Mouse (Mus musculus) splenic B cell, adult 2 months (primary cell): ENCODE data around the gene Thsd4.

Experiments used
- DNase-seq: peaks from one replicate; pipeline ENCODE4 v3.0.0-alpha.2; 2011; ENCODE audit warnings: low read depth, low spot score
- H3K27me3 ChIP-seq: 2 replicates; pipeline ENCODE4 v1.6.1; 2012; ENCODE audit warnings: mild to moderate bottlenecking, low read length, moderate library complexity, mixed read lengths; ENCODE audit not compliant: control insufficient read depth, poor library complexity, insufficient read depth, severe bottlenecking
- H3K36me3 ChIP-seq: 2 replicates; pipeline ENCODE4 v1.6.1; 2012; ENCODE audit warnings: mild to moderate bottlenecking, low read length, moderate library complexity, mixed read lengths; ENCODE audit not compliant: control insufficient read depth, poor library complexity, insufficient read depth, severe bottlenecking

The Thsd4 gene

GRCm38 (mm10) chr9:60115306-60115705, 406.5 kb downstream of the Thsd4 start:
- H3K27me3 ChIP-seq = no peaks in the 10 kb centered on the region
- H3K36me3 ChIP-seq = no peaks in the 10 kb centered on the region
- DNase-seq = no peak

DNA sequence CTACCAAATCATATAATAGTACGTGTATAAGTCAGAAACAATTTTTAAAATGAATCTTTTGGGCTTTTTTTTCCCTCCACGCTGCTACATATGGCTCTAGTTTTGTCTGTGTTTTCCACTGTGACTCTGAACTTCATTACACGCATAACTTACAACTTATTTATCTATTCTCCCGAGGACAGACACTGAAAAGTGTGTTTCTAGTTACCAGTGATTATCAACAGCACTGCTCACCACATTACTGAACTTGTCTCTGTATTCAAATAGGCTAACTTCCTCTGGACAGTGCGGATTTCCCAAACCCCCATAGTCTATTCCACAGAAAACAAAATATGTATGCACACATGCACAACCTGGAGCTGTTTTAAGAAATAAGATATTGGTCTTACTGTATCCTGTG, 411.6 kb downstream of the Thsd4 start:
- no peaks in the 10 kb centered on the region for H3K27me3 ChIP-seq
- no peak for DNase-seq
- no peaks in the 10 kb centered on the region for H3K36me3 ChIP-seq

- Histone ChIP-seq H3K27me3 (no peaks in the 10 kb centered on the region), H3K36me3 (no peaks in the 10 kb centered on the region)
- no peak for DNase-seq
These were observed 415.2 kb downstream of the Thsd4 start for GRCm38 (mm10) chr9:60106683-60107082.

DNA sequence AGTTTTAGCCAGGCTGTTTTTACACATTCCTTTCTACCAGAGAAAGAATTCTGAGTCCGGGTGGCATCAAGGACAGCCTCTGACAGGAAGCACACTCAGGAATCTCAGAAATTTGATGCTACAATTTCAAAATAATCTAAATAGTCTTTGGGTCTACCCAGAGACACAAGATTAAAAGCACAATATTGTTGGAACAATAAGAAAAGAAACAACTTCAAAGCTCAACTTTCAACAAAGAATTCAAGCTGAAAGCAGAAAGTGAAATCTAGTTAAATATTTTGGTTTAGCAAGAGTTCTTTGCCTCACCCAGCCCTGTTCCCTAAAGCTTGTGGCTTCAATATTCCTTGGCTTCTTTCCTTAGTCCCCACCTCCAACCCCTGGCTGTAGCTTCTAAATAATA, 415.7 kb downstream of the Thsd4 start:
- no peaks in the 10 kb centered on the region for H3K36me3 ChIP-seq
- DNase-seq = no peak
- no peaks in the 10 kb centered on the region for H3K27me3 ChIP-seq

GRCm38 (mm10) chr9:60094211-60094610, 427.6 kb downstream of the Thsd4 start:
- no peaks in the 10 kb centered on the region for H3K27me3 ChIP-seq
- H3K36me3 ChIP-seq = no peaks in the 10 kb centered on the region
- no peak for DNase-seq

DNA sequence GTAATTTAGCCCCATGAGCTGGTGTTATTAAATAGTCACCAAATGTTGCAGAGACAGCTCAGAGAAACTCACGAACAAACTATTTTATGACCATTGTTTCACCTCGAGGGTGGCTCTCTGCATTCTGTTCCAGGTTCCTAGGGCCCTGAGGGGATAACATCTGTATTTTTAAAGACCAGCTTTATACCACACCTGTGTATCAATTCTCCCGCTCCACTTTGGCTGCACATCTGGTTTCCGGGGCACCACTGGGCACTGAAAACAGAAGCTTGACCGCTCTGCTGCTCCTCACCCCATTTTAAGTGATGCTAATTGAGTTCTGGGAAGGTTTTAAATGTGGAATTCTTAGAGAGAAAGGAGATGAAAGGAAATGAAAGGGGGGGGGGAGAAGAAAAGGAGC, 429.4 kb downstream of the Thsd4 start:
- no peaks in the 10 kb centered on the region for H3K36me3 ChIP-seq
- no peaks in the 10 kb centered on the region for H3K27me3 ChIP-seq
- no peak for DNase-seq

DNA sequence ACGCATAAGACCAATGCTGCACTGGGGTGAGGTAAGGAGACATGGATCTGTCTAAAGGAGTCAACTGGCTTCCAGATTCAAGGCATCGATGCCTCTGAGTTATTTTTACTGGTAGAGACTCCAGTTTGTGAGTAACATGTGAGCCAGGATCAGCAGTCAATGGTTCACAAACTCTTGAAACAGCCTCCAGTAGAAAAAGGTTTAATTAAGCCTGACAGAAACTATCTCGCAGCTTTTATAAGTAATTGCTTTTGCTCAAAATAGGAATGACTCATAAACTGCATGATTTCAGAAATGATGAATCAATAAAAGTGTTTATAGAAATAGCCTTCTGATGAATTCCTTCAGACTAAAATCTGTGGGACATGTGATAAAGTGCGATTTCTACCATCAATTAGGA, 432.4 kb downstream of the Thsd4 start:
- H3K27me3 ChIP-seq = no peaks in the 10 kb centered on the region
- DNase-seq = no peak
- H3K36me3 ChIP-seq = no peaks in the 10 kb centered on the region

DNA sequence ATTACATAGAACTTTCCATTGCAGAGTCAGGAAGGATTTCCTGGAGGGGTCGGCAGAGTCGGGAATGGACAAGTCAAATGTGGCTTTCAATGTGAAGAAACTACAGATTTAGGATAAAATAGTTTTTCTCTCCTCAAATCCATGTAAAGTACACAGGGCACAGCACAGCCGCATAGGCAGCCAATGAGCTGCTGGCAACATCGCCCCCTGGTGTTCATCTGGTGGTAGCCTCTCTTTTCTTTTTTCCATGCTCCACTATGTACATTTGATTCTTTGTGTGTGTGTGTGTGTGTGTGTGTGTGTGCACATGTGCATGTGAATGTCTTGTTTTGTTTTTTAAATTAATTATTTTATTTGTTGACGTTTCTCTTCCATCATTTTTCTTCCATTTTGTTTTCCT, 433.7 kb downstream of the Thsd4 start:
- no peaks in the 10 kb centered on the region for H3K27me3 ChIP-seq
- no peaks in the 10 kb centered on the region for H3K36me3 ChIP-seq
- peak; percentile 12 for DNase-seq

DNA sequence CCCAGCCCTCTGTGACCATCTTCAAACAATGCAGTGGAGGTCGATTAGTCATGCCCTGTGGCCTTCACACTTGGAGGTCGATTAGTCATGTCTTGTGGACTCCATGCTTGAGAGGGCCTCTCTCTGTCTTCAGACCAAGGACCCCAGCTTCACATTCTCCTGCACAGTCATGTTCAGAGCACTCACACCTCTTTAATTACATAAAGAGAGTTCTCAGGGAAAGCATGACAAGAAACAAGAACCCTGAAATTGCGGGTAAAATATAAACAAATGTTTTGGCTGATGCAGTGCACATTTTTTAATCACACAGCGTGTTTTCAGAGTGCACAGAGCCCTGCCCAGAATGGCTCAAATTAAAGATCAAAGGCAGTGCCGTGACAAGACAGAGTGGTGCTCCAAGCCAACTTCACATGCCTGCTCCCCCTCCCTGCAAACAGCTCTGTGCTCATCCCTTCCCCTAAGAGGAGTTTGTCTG, 439.7 kb downstream of the Thsd4 start:
- no peak for DNase-seq
- Histone ChIP-seq H3K27me3 (no peaks in the 10 kb centered on the region), H3K36me3 (no peaks in the 10 kb centered on the region)

DNA sequence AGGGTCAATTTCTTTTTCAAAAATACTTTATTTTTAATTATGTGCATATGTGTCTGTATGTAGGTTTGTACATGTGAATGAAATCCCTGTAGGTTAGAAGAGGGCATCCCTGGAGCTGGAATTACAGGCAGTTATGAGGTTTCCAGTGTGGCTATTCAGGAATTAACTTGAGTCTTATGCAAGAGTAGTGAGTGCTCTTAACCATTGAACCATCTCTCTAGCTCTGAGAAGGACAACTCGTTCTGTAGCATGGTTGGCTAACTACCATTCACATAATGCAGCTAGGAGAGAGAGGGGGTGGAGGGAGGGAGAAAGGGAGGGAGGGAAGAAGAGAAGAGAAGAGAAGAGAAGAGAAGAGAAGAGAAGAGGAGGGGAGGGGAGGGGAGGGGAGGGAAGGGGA, 444.1 kb downstream of the Thsd4 start:
- DNase-seq = no peak
- Histone ChIP-seq H3K27me3 (no peaks in the 10 kb centered on the region), H3K36me3 (no peaks in the 10 kb centered on the region)

DNA sequence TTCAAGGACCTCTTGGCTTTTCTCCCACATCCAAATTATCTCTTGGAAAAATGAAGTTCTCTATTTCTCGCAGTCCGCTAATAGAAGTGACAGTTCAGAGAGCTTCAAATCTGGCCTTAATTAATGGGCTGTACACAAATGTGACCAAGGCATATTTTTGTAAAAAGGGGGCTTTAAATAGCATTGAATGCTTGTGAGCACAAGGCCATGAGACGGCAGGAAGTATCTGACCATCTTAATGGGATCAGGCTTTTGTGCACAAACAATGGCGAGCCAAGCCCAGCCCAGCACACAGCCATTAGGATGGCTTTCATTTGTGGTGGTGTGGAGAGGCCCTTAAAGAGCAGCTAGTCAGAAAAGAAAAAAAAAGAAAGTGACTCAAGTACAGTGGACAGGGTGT, 445.4 kb downstream of the Thsd4 start:
- H3K36me3 ChIP-seq = no peaks in the 10 kb centered on the region
- DNase-seq = no peak
- H3K27me3 ChIP-seq = no peaks in the 10 kb centered on the region

- H3K36me3 ChIP-seq = no peaks in the 10 kb centered on the region
- H3K27me3 ChIP-seq = no peaks in the 10 kb centered on the region
- DNase-seq = no peak
These were observed 450.1 kb downstream of the Thsd4 start for GRCm38 (mm10) chr9:60071620-60072263.

DNA sequence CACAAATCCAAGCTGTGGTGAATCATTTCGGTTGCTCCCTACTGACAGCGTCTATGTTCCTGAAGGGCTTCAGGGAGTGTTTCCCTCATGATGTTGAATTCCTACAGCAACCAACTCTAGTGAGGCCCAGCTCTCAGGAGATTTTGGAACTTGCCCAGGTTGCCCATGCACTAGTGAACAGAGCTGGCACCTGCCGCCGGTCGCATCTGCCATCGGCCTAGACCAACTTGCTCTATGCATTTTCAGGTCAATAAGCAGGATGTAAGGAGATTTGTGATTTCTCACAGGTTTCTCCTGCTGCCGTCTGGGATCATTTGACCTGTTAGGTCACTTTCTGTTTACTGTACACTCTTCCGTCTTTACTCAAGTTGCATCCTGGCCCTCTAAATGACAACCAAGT, 454.6 kb downstream of the Thsd4 start:
- H3K27me3 ChIP-seq = no peaks in the 10 kb centered on the region
- no peaks in the 10 kb centered on the region for H3K36me3 ChIP-seq
- no peak for DNase-seq

DNA sequence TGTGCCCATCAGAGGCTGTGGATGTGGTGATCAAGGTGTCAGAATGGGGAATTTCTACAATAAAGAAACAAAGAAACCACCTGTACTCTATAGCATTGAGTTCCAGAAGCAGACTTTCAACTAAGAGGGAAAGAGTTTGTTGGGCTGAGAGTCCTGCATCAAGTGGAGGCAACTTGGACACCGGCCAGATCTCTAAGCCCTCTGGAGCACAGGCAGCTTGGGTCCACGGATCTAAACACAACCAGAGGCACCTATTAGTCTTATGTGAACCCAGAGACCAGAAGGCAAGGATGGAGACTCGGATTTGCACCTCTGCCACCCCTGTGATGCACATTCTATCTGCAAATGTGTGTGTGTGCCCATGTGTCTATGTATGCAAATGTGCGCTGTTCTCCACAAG, 456.7 kb downstream of the Thsd4 start:
- no peaks in the 10 kb centered on the region for H3K36me3 ChIP-seq
- DNase-seq = no peak
- no peaks in the 10 kb centered on the region for H3K27me3 ChIP-seq

- H3K36me3 ChIP-seq = no peaks in the 10 kb centered on the region
- no peak for DNase-seq
- no peaks in the 10 kb centered on the region for H3K27me3 ChIP-seq
These were observed 458.6 kb downstream of the Thsd4 start for GRCm38 (mm10) chr9:60063191-60063720.

DNA sequence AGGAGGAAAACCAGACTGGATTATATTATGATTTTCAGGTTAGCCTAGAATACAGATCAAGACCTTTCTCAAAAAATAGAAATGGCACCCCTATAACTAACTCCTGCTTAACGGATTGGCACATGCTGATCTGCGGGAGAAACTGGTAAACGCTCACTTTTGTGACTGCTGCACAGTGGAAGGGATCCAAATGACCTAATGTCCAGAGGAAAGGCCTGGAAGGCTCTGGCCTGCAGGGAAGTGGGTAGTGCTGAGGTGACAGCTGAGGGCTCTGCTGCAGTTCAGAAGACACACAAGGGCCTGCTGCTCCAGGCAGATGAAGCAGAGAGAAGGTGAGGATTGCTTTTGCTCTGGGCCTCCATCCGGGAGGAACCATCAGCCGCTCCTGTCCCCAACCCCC, 465.7 kb downstream of the Thsd4 start:
- DNase-seq = no peak
- H3K36me3 ChIP-seq = no peaks in the 10 kb centered on the region
- H3K27me3 ChIP-seq = no peaks in the 10 kb centered on the region
